Mouse (Mus musculus) bone marrow macrophage, adult 2 months (primary cell): ENCODE measurements around the gene Galc.

Experiments used
- CTCF ChIP-seq: IDR thresholded peaks from 2 replicates; pipeline ENCODE4 v1.5.1; 2012; ENCODE audit warnings: low read depth, mild to moderate bottlenecking, low read length, moderate library complexity
- POLR2A ChIP-seq: IDR thresholded peaks from 2 replicates; pipeline ENCODE4 v1.6.1; 2012; ENCODE audit warnings: mild to moderate bottlenecking, low read depth, low read length, borderline replicate concordance

DNA sequence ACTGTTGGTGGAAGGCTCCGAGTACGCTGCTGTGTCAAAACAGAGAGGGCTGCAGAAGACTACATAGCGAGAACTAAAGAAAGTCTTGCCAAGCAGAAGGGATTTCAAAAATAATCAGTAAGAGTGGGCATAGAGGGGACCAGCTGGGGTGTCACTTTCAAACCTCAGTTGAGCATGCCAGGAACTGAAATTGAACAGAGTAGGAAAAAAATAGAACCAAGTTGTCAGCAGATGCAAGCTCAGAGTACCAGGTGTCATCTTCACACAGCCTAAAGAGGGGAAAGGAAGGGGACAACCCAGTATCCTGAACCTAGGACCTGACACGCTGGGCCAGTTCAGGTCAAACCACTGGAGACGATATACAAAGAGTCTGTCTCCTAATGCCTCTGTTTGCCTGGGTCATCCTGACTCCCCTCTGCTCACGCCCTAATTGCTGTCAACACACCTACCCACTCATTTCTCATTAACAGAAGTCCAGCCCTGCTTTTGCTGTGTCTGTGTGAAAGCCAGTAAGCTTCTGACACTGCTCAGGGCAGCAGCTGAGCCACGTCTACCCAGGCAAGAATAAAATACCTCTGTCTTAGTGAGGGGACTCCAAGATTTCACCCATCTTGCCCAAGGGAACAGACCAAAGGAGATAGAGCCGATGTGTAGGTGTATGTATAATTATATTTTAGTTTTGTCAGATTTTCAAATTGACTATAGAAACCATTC lies 71.9 kb downstream of the Galc start:
- no peak for TF ChIP-seq POLR2A
- no peak for TF ChIP-seq CTCF
